Mouse (Mus musculus) heart, postnatal 0 days (tissue): Measurements from ENCODE around the gene Prss40.

Source experiments
- CTCF ChIP-seq: IDR thresholded peaks from 2 replicates; pipeline ENCODE4 v1.5.1; 2016; ENCODE audit warnings: antibody characterized with exemption, control low read depth, low read depth
- EP300 ChIP-seq: IDR thresholded peaks from 2 replicates; pipeline ENCODE4 v1.6.1; 2016; ENCODE audit warnings: antibody characterized with exemption, low read depth

- TF ChIP-seq CTCF, result no peak
- no peak for TF ChIP-seq EP300
These were observed 3.8 kb upstream of the Prss40 start for GRCm38 (mm10) chr1:34564383-34565045.
